Mouse (Mus musculus): ENCODE data around the gene Ranbp1. TPM values are rescaled to one million over a fixed set of nuclear protein-coding genes. Genes with fewer than 3 reads are reported as not detected.

Ranbp1 gene
- total and polyA plus RNA-seq, 3 experiments = 605 to 1,263 (median 1,124) TPM

DNA sequence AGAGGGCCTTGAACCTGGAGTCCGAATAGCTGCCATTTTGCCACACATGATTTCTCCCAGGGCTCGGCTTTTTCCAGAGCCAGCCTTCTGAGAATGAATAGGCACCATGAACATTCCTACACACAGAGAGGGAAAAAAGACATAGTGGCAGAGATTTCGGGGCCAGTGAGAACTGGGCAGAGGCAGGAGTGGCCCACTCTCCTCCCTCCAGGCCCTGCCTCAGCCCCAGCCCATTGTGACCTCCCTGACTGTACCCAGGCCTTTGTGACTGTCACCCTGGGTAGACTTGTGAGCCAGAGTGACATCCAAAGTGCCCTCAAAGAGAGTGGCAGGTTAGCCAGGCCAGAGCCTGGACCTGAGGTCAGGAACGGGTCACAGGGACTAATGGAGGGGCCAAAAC is 31.0 kb downstream of the Ranbp1 start, which contains the start of gene Ccdc188:
Gene Ccdc188, plus strand, starts transcription at position 301 of the 400 bp plus-strand sequence.
- Histone ChIP-seq H3K4me1 (ENCODE audit: control insufficient read depth in 1 of 2, insufficient read depth in 2 of 2) (peaks cover 42 to 66% of the 10 kb centered on the region in 2 experiments), H3K27me3 (replicated peaks) (no peaks in the 10 kb centered on the region), H3K4me3 (replicated peaks in 1 of 3; ENCODE audit: low read depth in 2 of 3, low read length in 2 of 3, poor library complexity in 1 of 3) (peak within 1 kb of the TSS; percentile 48 to 54 (median 53)), H3K36me3 (replicated peaks in 1 of 2; ENCODE audit: control insufficient read depth in 1 of 2, insufficient read depth in 1 of 2, low read length in 1 of 2) (peaks cover 3 to 7% of the 10 kb centered on the region in 2 experiments), H3K27ac (ENCODE audit: insufficient read depth, low read depth) (peak within 1 kb of the TSS; percentile 93), H3K79me2 (replicated peaks; ENCODE audit: control insufficient read depth, extremely low read depth, insufficient read depth, poor library complexity, severe bottlenecking) (no peaks in the 10 kb centered on the region), H3K9ac (ENCODE audit: insufficient read depth, low read depth) (peak within 1 kb of the TSS; percentile 42), H3K4me2 (ENCODE audit: insufficient read depth, low read depth, poor library complexity, severe bottlenecking) (peak within 1 kb of the TSS; percentile 88), H3K9me3 (replicated peaks; ENCODE audit: low read length) (no peaks in the 10 kb centered on the region)
- no peak for DNase-seq (ENCODE audit: extremely low read depth)
- in situ Hi-C loops (cut with MboI; ENCODE audit: low pct_ligation_motif_present, low pct_unique_long_range_greater_than_20kb, low sequenced_read_pairs) (no loop called here), dilution Hi-C loops (cut with MboI; ENCODE audit: extremely low pct_ligation_motif_present, extremely low pct_unique_long_range_greater_than_20kb, low sequenced_read_pairs) (no loop called here)
- TF ChIP-seq MXI1 (IDR thresholded peaks at IDR 0.05; ENCODE audit: low read depth, low read length) (no peak), JUND (conservative IDR thresholded peaks at IDR 0.05; ENCODE audit: low read depth, low read length) (no peak), MAX (IDR thresholded peaks at IDR 0.05; ENCODE audit: low read length) (no peak)

DNA sequence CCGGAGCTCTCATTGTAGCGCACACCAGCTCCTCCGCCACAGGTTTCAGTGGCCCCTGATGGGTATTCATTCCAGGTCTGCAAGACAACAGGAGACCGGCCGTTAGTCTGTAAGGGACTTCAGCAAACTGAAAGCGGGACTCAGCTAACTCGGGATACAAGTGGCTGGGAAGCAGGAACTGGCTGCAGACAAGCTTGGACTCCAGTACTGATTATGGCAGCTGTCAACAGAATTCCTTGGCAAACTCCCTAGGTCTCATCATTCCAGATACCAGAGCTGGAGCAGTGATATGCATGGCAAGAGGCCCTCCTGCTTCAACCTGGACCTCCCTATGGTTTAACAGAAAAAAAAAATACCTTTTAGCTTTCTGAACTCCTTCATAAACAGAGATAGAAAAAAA is 33.7 kb downstream of the Ranbp1 start:
- TF ChIP-seq MEF2A (IDR thresholded peaks at IDR 0.05; ENCODE audit: borderline replicate concordance, low read depth, low read length) (no peak), ETS1 (conservative IDR thresholded peaks at IDR 0.05; ENCODE audit: low read depth, low read length) (no peak), RCOR1 (conservative IDR thresholded peaks at IDR 0.05; ENCODE audit: low read depth, low read length) (no peak), ZMIZ1 (IDR thresholded peaks at IDR 0.05; ENCODE audit: low read depth, low read length) (no peak), TBP (conservative IDR thresholded peaks at IDR 0.05; ENCODE audit: low read depth, low read length) (no peak), MXI1 (IDR thresholded peaks at IDR 0.05; ENCODE audit: low read depth, low read length) (no peak), JUN (IDR thresholded peaks at IDR 0.05; ENCODE audit: insufficient read depth, low read depth, low read length) (no peak), MYC (IDR thresholded peaks at IDR 0.05; ENCODE audit: low read depth, low read length) (no peak), MAFK (IDR thresholded peaks at IDR 0.05; ENCODE audit: insufficient replicate concordance, low read length) (no peak), NRF1 (IDR thresholded peaks at IDR 0.05; ENCODE audit: low read depth, low read length) (no peak)
- dilution Hi-C loops (cut with MboI; ENCODE audit: extremely low pct_ligation_motif_present, extremely low pct_unique_long_range_greater_than_20kb, low sequenced_read_pairs) (no loop called here), in situ Hi-C loops (cut with MboI; ENCODE audit: low pct_ligation_motif_present, low pct_unique_long_range_greater_than_20kb, low sequenced_read_pairs) (loop anchor here (5.0 kb wide), 2 partner anchors 38 to 93 kb away; no protein-coding TSS in a partner anchor)
- Histone ChIP-seq H3K4me2 (ENCODE audit: insufficient read depth, low read depth, poor library complexity, severe bottlenecking) (no peak overlapping the region), H3K9ac (ENCODE audit: insufficient read depth, low read depth) (no peak overlapping the region), H3K4me3 (replicated peaks in 1 of 3; ENCODE audit: low read depth in 2 of 3, low read length in 2 of 3, poor library complexity in 1 of 3) (no peak overlapping the region), H3K36me3 (replicated peaks in 1 of 2; ENCODE audit: control insufficient read depth in 1 of 2, insufficient read depth in 1 of 2, low read length in 1 of 2) (no peaks in the 10 kb centered on the region), H3K9me3 (replicated peaks; ENCODE audit: low read length) (no peaks in the 10 kb centered on the region), H3K27me3 (replicated peaks) (peaks cover 5% of the 10 kb centered on the region), H3K27ac (ENCODE audit: insufficient read depth, low read depth) (no peak overlapping the region), H3K79me2 (replicated peaks; ENCODE audit: control insufficient read depth, extremely low read depth, insufficient read depth, poor library complexity, severe bottlenecking) (no peaks in the 10 kb centered on the region), H3K4me1 (ENCODE audit: control insufficient read depth in 1 of 2, insufficient read depth in 2 of 2) (peaks cover 30 to 55% of the 10 kb centered on the region in 2 experiments)
- no peak for DNase-seq (ENCODE audit: extremely low read depth)

DNA sequence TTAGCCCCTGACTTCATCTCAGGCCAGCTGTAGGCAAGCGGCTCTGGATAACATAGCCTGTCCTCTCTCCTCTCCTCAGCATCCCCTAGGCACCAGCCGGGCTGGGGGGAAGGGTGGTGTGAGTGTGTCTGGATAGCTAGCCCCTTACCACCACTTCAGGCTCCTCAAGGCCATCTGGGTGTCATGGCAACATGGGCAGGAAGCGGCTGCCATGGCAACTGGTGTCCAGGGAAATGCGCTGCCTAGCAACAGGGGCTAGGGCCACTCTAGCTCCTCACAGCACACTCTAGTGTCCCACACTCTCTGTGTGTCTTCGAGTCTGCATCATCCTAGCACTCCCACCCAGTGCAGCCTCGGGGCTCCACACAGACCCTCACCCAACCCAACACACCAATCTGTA is 34.8 kb downstream of the Ranbp1 start:
- H3K4me2 ChIP-seq (ENCODE audit: insufficient read depth, low read depth, poor library complexity, severe bottlenecking) = no peak overlapping the region
- no peak for DNase-seq (ENCODE audit: extremely low read depth)
- no peaks in the 10 kb centered on the region for H3K79me2 ChIP-seq (replicated peaks; ENCODE audit: control insufficient read depth, extremely low read depth, insufficient read depth, poor library complexity, severe bottlenecking)
- H3K9me3 ChIP-seq (replicated peaks; ENCODE audit: low read length) = no peaks in the 10 kb centered on the region
- peaks cover 19 to 44% of the 10 kb centered on the region in 2 experiments for H3K4me1 ChIP-seq (ENCODE audit: control insufficient read depth in 1 of 2, insufficient read depth in 2 of 2)
- H3K27ac ChIP-seq (ENCODE audit: insufficient read depth, low read depth) = no peak overlapping the region
- dilution Hi-C loops (cut with MboI; ENCODE audit: extremely low pct_ligation_motif_present, extremely low pct_unique_long_range_greater_than_20kb, low sequenced_read_pairs) = no loop called here
- in situ Hi-C loops (cut with MboI; ENCODE audit: low pct_ligation_motif_present, low pct_unique_long_range_greater_than_20kb, low sequenced_read_pairs) = loop anchor here (5.0 kb wide), 2 partner anchors 36 to 91 kb away; no protein-coding TSS in a partner anchor
- no peak overlapping the region for H3K4me3 ChIP-seq (replicated peaks in 1 of 3; ENCODE audit: low read depth in 2 of 3, low read length in 2 of 3, poor library complexity in 1 of 3)
- H3K36me3 ChIP-seq (replicated peaks in 1 of 2; ENCODE audit: control insufficient read depth in 1 of 2, insufficient read depth in 1 of 2, low read length in 1 of 2) = no peaks in the 10 kb centered on the region
- H3K27me3 ChIP-seq (replicated peaks) = peaks cover 15% of the 10 kb centered on the region
- TF ChIP-seq ETS1 (conservative IDR thresholded peaks at IDR 0.05; ENCODE audit: low read depth, low read length) (no peak), TBP (conservative IDR thresholded peaks at IDR 0.05; ENCODE audit: low read depth, low read length) (no peak), MXI1 (IDR thresholded peaks at IDR 0.05; ENCODE audit: low read depth, low read length) (no peak), JUND (conservative IDR thresholded peaks at IDR 0.05; ENCODE audit: low read depth, low read length) (no peak), GABPA (IDR thresholded peaks at IDR 0.05; ENCODE audit: insufficient replicate concordance, low read depth, low read length) (no peak), CHD1 (IDR thresholded peaks at IDR 0.05; ENCODE audit: low read depth, low read length) (no peak), CHD2 (IDR thresholded peaks at IDR 0.05; ENCODE audit: low read length) (no peak), KAT2A (IDR thresholded peaks at IDR 0.05; ENCODE audit: insufficient replicate concordance, low read length) (no peak), EP300 (IDR thresholded peaks at IDR 0.05; ENCODE audit: low read length) (no peak)
- no peak overlapping the region for H3K9ac ChIP-seq (ENCODE audit: insufficient read depth, low read depth)
